Mouse (Mus musculus) G1E (cell line): ENCODE measurements around the gene Nkg7.

Source experiments
- CTCF ChIP-seq: IDR thresholded peaks from 2 replicates; pipeline ENCODE4 v1.5.1; 2012; ENCODE audit warnings: low read depth, low read length, inconsistent platforms, mixed read lengths
- POLR2AphosphoS5 ChIP-seq: IDR thresholded peaks from 2 replicates; pipeline ENCODE4 v1.6.1; 2012; ENCODE audit warnings: low read depth, low read length, inconsistent platforms; ENCODE audit not compliant: insufficient replicate concordance

GRCm38 (mm10) chr7:43399501-43399900 lies 37.4 kb upstream of the Nkg7 start:
- TF ChIP-seq CTCF: no peak
- TF ChIP-seq POLR2AphosphoS5: no peak
